ENCODE assay signal across 11 mouse cellular contexts in genomic region chr16:29719571-29720451, GRCm38 (mm10).
DNase-seq lines count a peak whose midpoint lies in the region; ATAC-seq and TF ChIP-seq lines count a peak whose summit lies in the region.
"Had no signal": no experiment of that assay in that cellular context is flagged by ENCODE, and none has a peak within 500 bp of the region (broad histone marks: within the 10 kb centered on the region; RNA-seq: fewer than 3 reads in every experiment).

No protein-coding gene starts in this region.

- no peak overlapping the region for H3K27ac ChIP-seq in forebrain, postnatal 0 days (ENCODE audit: low read depth, low read length)
- H3K27ac ChIP-seq in midbrain, embryonic 12.5 days (replicated peaks) = peak overlapping the region; percentile 46; the same call in 1 of the 2 replicates

- peak overlapping the region; percentile 54 for H3K4me3 ChIP-seq in E14TG2a.4 (replicated peaks; ENCODE audit: low read length)
- no peak overlapping the region for H3K4me3 ChIP-seq in forebrain, postnatal 0 days (ENCODE audit: low read depth, low read length)
- H3K4me3 ChIP-seq in midbrain, embryonic 12.5 days = no peak overlapping the region
- H3K4me3 ChIP-seq: megakaryocyte, embryonic 14.5 days had no signal

- H3K27me3 ChIP-seq in E14TG2a.4 (ENCODE audit: insufficient read depth, low read length) = no peaks in the 10 kb centered on the region
- peaks cover 9% of the 10 kb centered on the region for H3K27me3 ChIP-seq in forebrain, postnatal 0 days (ENCODE audit: insufficient read depth, low read length)
- peaks cover 93% of the 10 kb centered on the region for H3K27me3 ChIP-seq in midbrain, embryonic 12.5 days

- H3K4me2 ChIP-seq in forebrain, postnatal 0 days (ENCODE audit: low read depth) = no peak overlapping the region
- peak overlapping the region; percentile 25 for H3K4me2 ChIP-seq in midbrain, embryonic 12.5 days (replicated peaks)
- H3K4me2 ChIP-seq: liver, embryonic 11.5 days had no signal

- H3K9ac ChIP-seq in forebrain, postnatal 0 days = no peak overlapping the region
- H3K9ac ChIP-seq in midbrain, embryonic 12.5 days (replicated peaks) = no peak overlapping the region

- DNase-seq in embryo, embryonic 10.5 days (ENCODE audit: low spot score) = peak; percentile 90
- DNase-seq in forebrain, postnatal 0 days = peak; percentile 58
- no peak for DNase-seq in urinary bladder, postnatal 4 days (ENCODE audit: low spot score in 2 of 2)
- DNase-seq in ovary, postnatal 10 days (ENCODE audit: low spot score) = no peak
- DNase-seq in spleen, postnatal 14 days (ENCODE audit: low spot score in 2 of 2) = no peak
- DNase-seq in kidney, adult 18-20 months = no peak
- DNase-seq: right cerebral cortex, adult 18-20 months had no signal

- peak; percentile 65 for ATAC-seq in forebrain, postnatal 0 days
- peak; percentile 73 for ATAC-seq in midbrain, embryonic 12.5 days (ENCODE audit: low FRiP score, low read depth)

- H3K4me1 ChIP-seq in E14TG2a.4 (replicated peaks; ENCODE audit: low read depth, low read length) = peaks cover 84% of the 10 kb centered on the region
- 0 out of 2 replicates have a peak, but pooled peaks cover 4% of the 10 kb centered on the region for H3K4me1 ChIP-seq in forebrain, postnatal 0 days (ENCODE audit: insufficient read depth)
- H3K4me1 ChIP-seq in midbrain, embryonic 12.5 days = peaks cover 28% of the 10 kb centered on the region

- no peaks in the 10 kb centered on the region for H3K36me3 ChIP-seq in E14TG2a.4 (ENCODE audit: insufficient read depth, low read length)
- no peaks in the 10 kb centered on the region for H3K36me3 ChIP-seq in forebrain, postnatal 0 days (ENCODE audit: insufficient read depth)
- H3K36me3 ChIP-seq in midbrain, embryonic 12.5 days = no peaks in the 10 kb centered on the region

- TF ChIP-seq CTCF in E14TG2a.4 (conservative IDR thresholded peaks at IDR 0.05; ENCODE audit: low read length) = no peak
- no peak for TF ChIP-seq CTCF in forebrain, postnatal 0 days (IDR thresholded peaks at IDR 0.05; ENCODE audit: low read depth)

- WGBS in forebrain, postnatal 0 days = 22% methylated on average over 23 of the region's 23 CpGs
- 24% methylated on average over 23 of the region's 23 CpGs for WGBS in midbrain, embryonic 12.5 days

- H3K9me3 ChIP-seq in E14TG2a.4 (ENCODE audit: low read length) = peaks cover 11% of the 10 kb centered on the region; the same call in 1 of the 2 replicates
- H3K9me3 ChIP-seq in forebrain, postnatal 0 days (ENCODE audit: low read length) = no peaks in the 10 kb centered on the region
- no peaks in the 10 kb centered on the region for H3K9me3 ChIP-seq in midbrain, embryonic 12.5 days

Comparison
In these comparisons a context has a peak if more than half of its experiments do, and no peak if none do; other contexts are left out.
1. DNase-seq: peak in embryo, embryonic 10.5 days (single experiment) and forebrain, postnatal 0 days (single experiment); none in urinary bladder, postnatal 4 days (0 of 2), ovary, postnatal 10 days (single experiment), spleen, postnatal 14 days (0 of 2) and kidney, adult 18-20 months (single experiment).